Mouse (Mus musculus) cortical plate, adult 2 months (tissue): ENCODE data around the gene Gm11214. TPM values are rescaled to one million over a fixed set of nuclear protein-coding genes. Genes with fewer than 3 reads are reported as not detected.

Experiments used
- H3K27ac ChIP-seq: fragments of 200-500 bp; 2 replicates; pipeline ENCODE4 v1.5.1; 2012; ENCODE audit warnings: low read length, control low read depth, inconsistent platforms; ENCODE audit not compliant: insufficient read depth
- H3K4me1 ChIP-seq: fragments of 200-500 bp; 2 replicates; pipeline ENCODE4 v1.6.1; 2011; ENCODE audit warnings: low read length; ENCODE audit not compliant: control insufficient read depth, insufficient read depth
- H3K4me3 ChIP-seq: fragments of 200-500 bp; 2 replicates; pipeline ENCODE4 v1.5.1; 2011; ENCODE audit warnings: mild to moderate bottlenecking, low read length, control low read depth; ENCODE audit not compliant: insufficient read depth
- CTCF ChIP-seq: fragments of 200-500 bp; IDR thresholded peaks from 2 replicates; pipeline ENCODE4 v1.5.1; 2011; ENCODE audit warnings: mild to moderate bottlenecking, control low read depth, low read length; ENCODE audit not compliant: insufficient read depth; ENCODE audit errors: extremely low read depth
- POLR2A ChIP-seq: fragments of 200-500 bp; IDR thresholded peaks from 2 replicates; pipeline ENCODE4 v1.6.1; 2011; ENCODE audit warnings: mild to moderate bottlenecking, low read length, control low read depth; ENCODE audit not compliant: insufficient read depth; ENCODE audit errors: extremely low read depth
- polyA plus RNA-seq: library from polyadenylated mRNA; depleted of rRNA; stranded (reverse); fragments of >200 nt; gene quantifications from 2 replicates; pipeline ENCODE4 v1.2.3, GENCODE M21; 2012

Gene Gm11214
- polyA plus RNA-seq, 1 experiment = not detected

DNA sequence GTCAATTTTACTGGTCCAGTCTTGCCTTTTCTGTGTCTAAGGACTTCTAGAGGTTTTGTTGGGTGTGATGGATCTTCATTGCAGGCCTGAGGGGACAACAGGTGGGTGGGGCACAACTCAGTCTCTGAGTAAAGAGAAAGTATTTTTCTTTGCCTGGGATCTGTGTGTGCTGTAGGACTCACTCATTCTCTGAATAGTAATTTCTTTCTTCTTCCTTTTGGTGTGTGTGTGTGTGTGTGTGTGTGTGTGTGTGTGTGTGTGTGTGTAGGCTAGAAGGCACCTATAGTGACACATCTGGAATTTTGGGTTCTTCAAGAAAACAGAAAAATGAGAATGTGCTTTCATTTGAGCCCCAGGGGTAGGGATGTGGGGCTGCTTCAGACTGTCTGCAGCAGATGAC lies 29.2 kb upstream of the Gm11214 start:
- TF ChIP-seq POLR2A = no peak
- TF ChIP-seq CTCF = no peak
- H3K4me1 ChIP-seq = no peaks in the 10 kb centered on the region
- no peak overlapping the region for H3K27ac ChIP-seq
- no peak overlapping the region for H3K4me3 ChIP-seq

DNA sequence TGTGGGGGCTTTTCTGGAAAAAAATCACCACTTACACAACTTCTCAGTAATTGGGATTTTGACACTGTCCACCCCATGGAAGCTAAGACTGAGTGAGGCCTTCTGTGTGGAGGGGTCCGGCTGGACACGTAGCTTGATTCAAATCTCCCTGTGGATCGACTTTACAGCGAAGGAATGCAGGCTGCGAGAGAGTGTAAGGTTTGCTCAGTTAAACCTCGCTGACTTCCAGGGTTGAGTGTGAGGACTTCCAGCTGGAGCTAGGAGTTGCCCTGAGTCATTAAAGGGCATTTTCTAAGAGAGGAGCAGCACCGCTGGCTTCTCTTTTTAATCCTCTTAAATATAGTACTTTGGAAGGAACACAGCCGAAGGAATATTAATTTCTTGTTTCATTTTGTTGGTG lies 24.2 kb upstream of the Gm11214 start:
- no peak overlapping the region for H3K27ac ChIP-seq
- no peak overlapping the region for H3K4me3 ChIP-seq
- TF ChIP-seq POLR2A (no peak), CTCF (no peak)
- peaks cover 2% of the 10 kb centered on the region; the same call in 1 of the 2 replicates for H3K4me1 ChIP-seq

DNA sequence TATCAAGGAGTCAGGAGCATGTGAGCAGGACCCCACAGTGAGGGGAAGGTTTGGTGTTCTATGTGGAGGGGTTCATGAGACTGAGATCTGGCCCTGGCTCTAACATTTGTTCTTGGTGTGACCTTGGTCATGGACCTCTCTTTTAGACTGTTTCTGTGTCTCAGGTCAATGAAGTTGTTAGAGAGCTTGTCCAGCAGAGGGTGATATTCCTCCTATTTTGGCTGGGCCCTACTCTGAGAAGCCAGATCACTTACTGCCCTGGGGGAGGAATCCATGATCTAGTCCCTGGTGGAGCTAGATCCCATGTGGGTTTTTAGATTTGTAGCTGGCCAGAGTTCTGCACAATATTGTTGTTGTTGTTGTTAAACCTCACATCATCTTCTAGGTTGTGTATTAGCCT lies 23.0 kb upstream of the Gm11214 start:
- Histone ChIP-seq H3K4me1 (peaks cover 2% of the 10 kb centered on the region; the same call in 1 of the 2 replicates), H3K27ac (no peak overlapping the region), H3K4me3 (no peak overlapping the region)
- TF ChIP-seq CTCF (peak; percentile 48), POLR2A (no peak)

GRCm38 (mm10) chr4:63685253-63685525 lies 22.0 kb upstream of the Gm11214 start:
- no peak for TF ChIP-seq POLR2A
- TF ChIP-seq CTCF = no peak
- Histone ChIP-seq H3K4me3 (no peak overlapping the region), H3K4me1 (peaks cover 2% of the 10 kb centered on the region; the same call in 1 of the 2 replicates), H3K27ac (no peak overlapping the region)

GRCm38 (mm10) chr4:63684412-63685252 lies 21.5 kb upstream of the Gm11214 start:
- peaks cover 2% of the 10 kb centered on the region; the same call in 1 of the 2 replicates for H3K4me1 ChIP-seq
- no peak for TF ChIP-seq POLR2A
- TF ChIP-seq CTCF = no peak
- no peak overlapping the region for H3K27ac ChIP-seq
- H3K4me3 ChIP-seq = no peak overlapping the region

DNA sequence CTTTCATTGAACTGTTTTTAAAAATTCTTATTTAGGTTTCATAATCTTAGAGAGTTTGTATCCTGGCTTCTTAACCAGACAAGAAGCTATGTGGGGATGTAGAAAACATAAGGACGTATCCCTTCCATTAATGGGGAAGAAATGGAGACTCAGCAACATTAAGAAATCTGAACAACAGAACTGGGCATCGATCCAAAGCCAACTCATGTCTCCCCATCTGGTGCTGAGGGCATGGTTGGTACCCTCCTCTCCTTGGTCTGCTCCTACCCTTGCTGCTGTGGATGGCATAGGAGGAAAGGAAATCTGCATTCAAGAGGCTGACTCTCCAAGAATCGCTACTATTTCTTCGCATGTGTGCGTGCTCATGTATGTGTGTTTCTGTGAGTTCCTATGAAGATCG lies 20.5 kb upstream of the Gm11214 start:
- TF ChIP-seq POLR2A (no peak), CTCF (no peak)
- Histone ChIP-seq H3K4me1 (peaks cover 2% of the 10 kb centered on the region; the same call in 1 of the 2 replicates), H3K27ac (no peak overlapping the region), H3K4me3 (no peak overlapping the region)

- TF ChIP-seq CTCF = no peak
- TF ChIP-seq POLR2A = no peak
- H3K4me1 ChIP-seq = peaks cover 2% of the 10 kb centered on the region; the same call in 1 of the 2 replicates
- H3K27ac ChIP-seq = no peak overlapping the region
- no peak overlapping the region for H3K4me3 ChIP-seq
Observed at GRCm38 (mm10) chr4:63683056-63683455, 19.9 kb upstream of the Gm11214 start.

- Histone ChIP-seq H3K27ac (no peak overlapping the region), H3K4me3 (no peak overlapping the region), H3K4me1 (peaks cover 2% of the 10 kb centered on the region; the same call in 1 of the 2 replicates)
- TF ChIP-seq POLR2A (no peak), CTCF (no peak)
Observed at GRCm38 (mm10) chr4:63682441-63682840, 19.3 kb upstream of the Gm11214 start.

DNA sequence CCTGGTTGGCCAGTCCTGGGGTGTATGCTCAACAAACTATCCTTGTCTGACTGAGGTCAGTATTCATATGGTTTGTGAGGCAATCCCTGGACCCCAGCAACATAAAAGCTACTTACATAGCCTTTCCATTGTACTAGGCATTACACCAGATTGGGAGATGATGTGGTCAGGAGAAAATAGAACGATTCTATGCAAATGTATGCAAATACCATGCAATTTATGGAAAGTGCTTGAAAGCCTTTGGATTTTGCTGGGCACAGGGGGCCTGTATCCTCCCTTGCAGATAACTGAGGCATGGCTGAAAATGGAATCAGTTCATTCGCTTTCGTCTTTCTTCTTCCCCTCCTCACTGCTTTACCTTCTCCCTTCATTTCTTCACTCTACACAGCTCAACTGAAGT lies 18.4 kb upstream of the Gm11214 start:
- no peak overlapping the region for H3K27ac ChIP-seq
- H3K4me1 ChIP-seq = peaks cover 2% of the 10 kb centered on the region; the same call in 1 of the 2 replicates

GRCm38 (mm10) chr4:63675128-63675527 lies 11.9 kb upstream of the Gm11214 start:
- no peak overlapping the region for H3K27ac ChIP-seq
- no peaks in the 10 kb centered on the region for H3K4me1 ChIP-seq
- no peak for TF ChIP-seq CTCF
- no peak for TF ChIP-seq POLR2A
- H3K4me3 ChIP-seq = no peak overlapping the region

More for the DNA sequence above, 18.4 kb upstream of the Gm11214 start:
- H3K4me3 ChIP-seq = no peak overlapping the region
- no peak for TF ChIP-seq CTCF
- no peak for TF ChIP-seq POLR2A

- Histone ChIP-seq H3K4me1 (peaks cover 2% of the 10 kb centered on the region; the same call in 1 of the 2 replicates), H3K4me3 (no peak overlapping the region), H3K27ac (no peak overlapping the region)
- TF ChIP-seq POLR2A (no peak), CTCF (no peak)
Observed at GRCm38 (mm10) chr4:63668255-63668654, 5.1 kb upstream of the Gm11214 start.
